Mouse (Mus musculus) spleen, adult 2 months (tissue): ENCODE results near the gene C1rl. TPM values are rescaled to one million over a fixed set of nuclear protein-coding genes. Genes with fewer than 3 reads are reported as not detected.

Source experiments
- DNase-seq, 2 experiments: peaks; one replicate each; pipeline versions ENCODE4 v3.0.0 to v3.0.0-alpha.2; 2012 to 2021; ENCODE audit warnings: low spot score in 2 of 2, low read depth in 1 of 2
- H3K27ac ChIP-seq: fragments of 200-500 bp; 2 replicates; pipeline ENCODE4 v1.5.1; 2012; ENCODE audit warnings: low read length, inconsistent platforms; ENCODE audit not compliant: insufficient read depth
- H3K27me3 ChIP-seq: fragments of 200-500 bp; 2 replicates; pipeline ENCODE4 v1.6.1; 2012; ENCODE audit warnings: mild to moderate bottlenecking, moderate library complexity, low read length, inconsistent platforms; ENCODE audit not compliant: control insufficient read depth, insufficient read depth
- H3K36me3 ChIP-seq: fragments of 200-500 bp; 2 replicates; pipeline ENCODE4 v1.6.1; 2012; ENCODE audit warnings: mild to moderate bottlenecking, low read length, inconsistent platforms; ENCODE audit not compliant: control insufficient read depth, insufficient read depth
- H3K4me1 ChIP-seq: fragments of 200-500 bp; 2 replicates; pipeline ENCODE4 v1.6.1; 2011; ENCODE audit warnings: inconsistent platforms; ENCODE audit not compliant: control insufficient read depth, insufficient read depth, insufficient read length
- H3K4me3 ChIP-seq: fragments of 200-500 bp; 2 replicates; pipeline ENCODE4 v1.5.1; 2011; ENCODE audit warnings: mild to moderate bottlenecking, inconsistent platforms; ENCODE audit not compliant: insufficient read depth, insufficient read length; ENCODE audit errors: extremely low read depth
- CTCF ChIP-seq: fragments of 200-500 bp; IDR thresholded peaks from 2 replicates; pipeline ENCODE4 v1.5.1; 2011; ENCODE audit warnings: mild to moderate bottlenecking, inconsistent platforms; ENCODE audit not compliant: insufficient read depth, insufficient read length, insufficient replicate concordance; ENCODE audit errors: extremely low read depth
- POLR2A ChIP-seq: fragments of 200-500 bp; IDR thresholded peaks from 2 replicates; pipeline ENCODE4 v1.6.1; 2011; ENCODE audit warnings: low read depth, low read length, inconsistent platforms
- WGBS: fragments of 180-500 bp; shearing (Covaris S2); methylation state at CpG from one replicate; pipeline ENCODE4 v1.1.7; 2018; 5-methylcytosine and 5-hydroxymethylcytosine counted together
- polyA plus RNA-seq: library from polyadenylated mRNA; depleted of rRNA; stranded (reverse); fragments of >200 nt; gene quantifications from 2 replicates; pipeline ENCODE4 v1.2.3, GENCODE M21; 2012; rRNA removed

The C1rl gene
- polyA plus RNA-seq: 1.3 and 1.5 TPM in 2 replicates

DNA sequence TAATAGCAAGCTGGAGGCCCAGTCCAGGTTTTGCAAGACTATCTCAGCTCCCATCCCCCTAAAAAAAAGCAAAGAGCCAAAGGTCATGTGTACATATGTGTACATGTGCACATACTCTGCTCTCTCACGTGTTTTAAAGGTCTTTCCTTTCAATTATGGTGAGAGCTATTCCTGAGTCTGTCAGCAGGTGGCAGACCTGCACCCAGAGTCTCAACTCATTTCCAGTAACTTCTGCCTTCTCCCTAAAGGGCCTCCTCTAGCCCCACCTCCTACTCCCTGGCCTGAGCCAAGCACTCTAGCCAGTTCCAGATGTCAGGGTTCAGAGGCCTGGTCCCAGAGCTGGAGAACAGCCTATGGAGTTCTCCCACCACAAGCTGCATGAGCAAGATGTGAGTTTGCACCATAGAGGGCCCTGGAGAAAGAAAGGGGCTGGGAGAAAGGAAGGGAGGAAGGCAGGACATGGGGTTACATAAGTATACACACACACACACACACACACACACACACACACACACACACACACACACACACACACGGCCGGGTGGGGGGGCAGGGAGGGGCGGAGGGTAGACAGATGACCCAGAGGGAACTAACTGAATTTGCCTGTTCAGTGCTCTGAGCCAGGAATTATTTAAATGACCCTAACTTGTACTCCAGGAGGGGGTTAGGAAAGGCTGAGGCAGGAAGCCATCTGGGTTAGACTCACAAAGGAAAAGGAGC lies at the start of gene C1rl:
Gene C1rl (plus strand): TSS at position 272 of the 720 bp plus-strand sequence.
- H3K4me3 ChIP-seq: no peak within 1 kb of the TSS
- H3K4me1 ChIP-seq: no peaks in the 10 kb centered on the region; the same call in 1 of the 2 replicates
- DNase-seq: peak; percentile 28 to 50
- TF ChIP-seq POLR2A: no peak
- TF ChIP-seq CTCF: peak; percentile 48; the same call in 1 of the 2 replicates
- H3K27me3 ChIP-seq: no peaks in the 10 kb centered on the region
- 22% methylated on average over 3 of the region's 4 CpGs for WGBS
- H3K36me3 ChIP-seq: no peaks in the 10 kb centered on the region
- H3K27ac ChIP-seq: peak within 1 kb of the TSS; percentile 16; the same call in 1 of the 2 replicates

DNA sequence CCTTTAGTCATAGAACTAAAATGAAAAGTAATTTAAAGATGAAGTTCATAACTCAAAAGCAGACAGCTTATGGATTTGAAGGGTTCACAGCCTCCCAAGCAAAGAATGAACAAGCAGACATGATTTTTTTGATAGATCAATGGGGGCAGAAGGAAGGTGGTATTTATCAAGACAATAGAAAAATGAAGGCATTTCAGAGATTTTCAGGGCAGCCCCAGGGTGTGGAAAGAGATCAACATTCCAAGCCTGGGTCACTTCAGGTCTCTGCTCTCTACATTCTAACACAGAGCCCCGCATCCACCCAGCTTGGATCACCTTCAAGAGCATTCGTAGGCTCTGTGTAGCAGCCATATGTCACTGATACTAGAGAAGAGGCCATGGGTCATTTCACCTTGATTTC lies 49.6 kb upstream of the C1rl start:
- TF ChIP-seq CTCF (no peak), POLR2A (no peak)

GRCm38 (mm10) chr6:124446024-124446423 lies 46.9 kb upstream of the C1rl start:
- Histone ChIP-seq H3K4me1 (no peaks in the 10 kb centered on the region), H3K36me3 (no peaks in the 10 kb centered on the region), H3K27me3 (no peaks in the 10 kb centered on the region), H3K27ac (no peak overlapping the region), H3K4me3 (no peak overlapping the region)
- no peak for DNase-seq
- TF ChIP-seq POLR2A (no peak), CTCF (no peak)
- WGBS: 96% methylated on average over 2 of the region's 2 CpGs

More for the DNA sequence above, 49.6 kb upstream of the C1rl start:
- no peak overlapping the region for H3K4me3 ChIP-seq
- no peak overlapping the region for H3K27ac ChIP-seq
- no peaks in the 10 kb centered on the region for H3K27me3 ChIP-seq
- H3K4me1 ChIP-seq: no peaks in the 10 kb centered on the region
- 89% methylated on average over 2 of the region's 2 CpGs for WGBS
- no peaks in the 10 kb centered on the region for H3K36me3 ChIP-seq
- DNase-seq: no peak

DNA sequence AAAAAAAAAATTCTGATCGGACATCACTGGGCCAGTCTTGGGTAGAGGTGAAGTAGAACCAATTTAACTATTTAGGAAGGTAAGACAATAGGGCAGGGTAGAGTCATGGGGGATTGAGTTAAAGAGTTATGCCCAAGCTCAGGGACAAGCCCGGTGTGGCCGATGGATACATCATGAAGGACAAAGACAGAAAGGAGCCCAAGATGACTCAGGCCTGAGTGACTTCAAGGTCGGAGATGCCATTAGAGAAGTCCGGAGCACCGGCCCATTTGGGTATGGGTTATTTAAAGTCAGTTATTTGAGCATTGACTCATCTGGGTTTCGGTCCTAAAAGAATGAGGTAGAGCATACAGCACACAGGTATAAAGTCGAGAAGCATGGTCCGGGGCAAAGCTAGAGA lies 46.5 kb upstream of the C1rl start:
- H3K27me3 ChIP-seq: no peaks in the 10 kb centered on the region
- TF ChIP-seq POLR2A: no peak
- no peak for TF ChIP-seq CTCF
- no peak for DNase-seq
- H3K27ac ChIP-seq: no peak overlapping the region
- 92% methylated on average over 9 of the region's 9 CpGs for WGBS
- no peaks in the 10 kb centered on the region for H3K36me3 ChIP-seq
- no peak overlapping the region for H3K4me3 ChIP-seq
- H3K4me1 ChIP-seq: no peaks in the 10 kb centered on the region

- TF ChIP-seq POLR2A (no peak), CTCF (no peak)
- Histone ChIP-seq H3K36me3 (no peaks in the 10 kb centered on the region), H3K27ac (no peak overlapping the region), H3K4me3 (no peak overlapping the region), H3K27me3 (no peaks in the 10 kb centered on the region), H3K4me1 (no peaks in the 10 kb centered on the region)
- no peak for DNase-seq
- 89% methylated on average over 2 of the region's 2 CpGs for WGBS
These were observed 45.6 kb upstream of the C1rl start for GRCm38 (mm10) chr6:124447356-124447755.

- Histone ChIP-seq H3K36me3 (no peaks in the 10 kb centered on the region), H3K27ac (no peak overlapping the region), H3K27me3 (no peaks in the 10 kb centered on the region), H3K4me3 (no peak overlapping the region), H3K4me1 (no peaks in the 10 kb centered on the region)
- DNase-seq: no peak
- 0 out of 2 replicates have a peak, but pooled peaks have one; percentile 3 for TF ChIP-seq CTCF
- no peak for TF ChIP-seq POLR2A
- WGBS: 70% methylated on average over 10 of the region's 10 CpGs
These were observed 44.6 kb upstream of the C1rl start for GRCm38 (mm10) chr6:124448186-124448852.
